9 mouse cellular contexts compared by ENCODE assay signal in genomic region chr5:112270764-112271541, GRCm38 (mm10). TPM values are rescaled to one million over a fixed set of nuclear protein-coding genes. Genes with fewer than 3 reads are reported as not detected.
DNase-seq lines count a peak whose midpoint lies in the region; ATAC-seq and TF ChIP-seq lines count a peak whose summit lies in the region.
"Had no signal": no experiment of that assay in that cellular context is flagged by ENCODE, and none has a peak within 500 bp of the region (broad histone marks: within the 10 kb centered on the region; RNA-seq: fewer than 3 reads in every experiment).

No protein-coding gene starts in this region.

- DNase-seq in cerebellum, postnatal 25 days, result peak; percentile 39 to 48
- no peak for DNase-seq in cerebellum, adult 9-10 months
- DNase-seq in CH12.LX (ENCODE audit: extremely low read depth), result peak; percentile 65
- DNase-seq in hindbrain, embryonic 14.5 days (ENCODE audit: low spot score), result peak; percentile 57
- DNase-seq in thymus, postnatal 25 days, result peak; percentile 64
- no peak for DNase-seq in adrenal gland, adult 2 months
- no peak for DNase-seq in urinary bladder, postnatal 25 days (ENCODE audit: low spot score)

- peaks cover 32 to 83% of the 10 kb centered on the region in 2 experiments for H3K4me1 ChIP-seq in CH12.LX (ENCODE audit: control insufficient read depth in 1 of 2, insufficient read depth in 2 of 2)
- H3K4me1 ChIP-seq in hindbrain, embryonic 14.5 days (replicated peaks; ENCODE audit: control insufficient read depth, insufficient read depth, low read length), result peaks cover 12% of the 10 kb centered on the region; the same call in 1 of the 2 replicates
- H3K4me1 ChIP-seq in midbrain, embryonic 16.5 days (ENCODE audit: control insufficient read depth, insufficient read depth, low read length), result peaks cover 15% of the 10 kb centered on the region

- TF ChIP-seq EP300 in CH12.LX (IDR thresholded peaks at IDR 0.05; ENCODE audit: low read length), result peak; percentile 57

- TF ChIP-seq POLR2A in CH12.LX (IDR thresholded peaks at IDR 0.05; ENCODE audit: low read depth, low read length), result no peak

- H3K9ac ChIP-seq in CH12.LX (ENCODE audit: insufficient read depth, low read depth), result no peak overlapping the region
- H3K9ac ChIP-seq in hindbrain, embryonic 14.5 days, result peak overlapping the region; percentile 48; the same call in 1 of the 2 replicates
- peak overlapping the region; percentile 38; the same call in 1 of the 2 replicates for H3K9ac ChIP-seq in midbrain, embryonic 16.5 days (ENCODE audit: low read depth, low read length)
- H3K9ac ChIP-seq: limb, embryonic 13.5 days had no signal

- no peak for TF ChIP-seq CTCF in CH12.LX (conservative IDR thresholded peaks at IDR 0.05 in 1 of 2, IDR thresholded peaks at IDR 0.05 in 1 of 2; ENCODE audit: low read depth in 2 of 2, low read length in 2 of 2)

- peak overlapping the region in 1 of 3 experiments; percentile 27 for H3K4me3 ChIP-seq in CH12.LX (replicated peaks in 1 of 3; ENCODE audit: low read depth in 2 of 3, low read length in 2 of 3, poor library complexity in 1 of 3)
- H3K4me3 ChIP-seq in hindbrain, embryonic 14.5 days (replicated peaks; ENCODE audit: low read length), result no peak overlapping the region
- H3K4me3 ChIP-seq in midbrain, embryonic 16.5 days (ENCODE audit: low read depth, low read length), result no peak overlapping the region
- H3K4me3 ChIP-seq: limb, embryonic 13.5 days had no signal

- no peaks in the 10 kb centered on the region for H3K36me3 ChIP-seq in CH12.LX (replicated peaks in 1 of 2; ENCODE audit: control insufficient read depth in 1 of 2, insufficient read depth in 1 of 2, low read length in 1 of 2)
- no peaks in the 10 kb centered on the region for H3K36me3 ChIP-seq in hindbrain, embryonic 14.5 days (replicated peaks; ENCODE audit: control insufficient read depth, insufficient read depth)
- no peaks in the 10 kb centered on the region for H3K36me3 ChIP-seq in midbrain, embryonic 16.5 days (ENCODE audit: control insufficient read depth, insufficient read depth, low read length)
- H3K36me3 ChIP-seq: limb, embryonic 13.5 days had no signal

- no peak for TF ChIP-seq RAD21 in CH12.LX (IDR thresholded peaks at IDR 0.05; ENCODE audit: low read depth, low read length)

- H3K27me3 ChIP-seq in CH12.LX (replicated peaks), result peaks cover 41% of the 10 kb centered on the region
- H3K27me3 ChIP-seq in hindbrain, embryonic 14.5 days (ENCODE audit: control insufficient read depth, insufficient read depth, low read length), result no peaks in the 10 kb centered on the region
- no peaks in the 10 kb centered on the region; the same call in 1 of the 2 replicates for H3K27me3 ChIP-seq in midbrain, embryonic 16.5 days (ENCODE audit: control insufficient read depth, insufficient read depth, low read depth, low read length)

- no peaks in the 10 kb centered on the region for H3K79me2 ChIP-seq in CH12.LX (replicated peaks; ENCODE audit: control insufficient read depth, extremely low read depth, insufficient read depth, poor library complexity, severe bottlenecking)

- H3K27ac ChIP-seq in CH12.LX (ENCODE audit: insufficient read depth, low read depth), result peak overlapping the region; percentile 10; the same call in 1 of the 2 replicates
- peak overlapping the region; percentile 44 for H3K27ac ChIP-seq in hindbrain, embryonic 14.5 days
- peak overlapping the region; percentile 74 for H3K27ac ChIP-seq in midbrain, embryonic 16.5 days (ENCODE audit: low read length)
- H3K27ac ChIP-seq: limb, embryonic 13.5 days had no signal

- no peaks in the 10 kb centered on the region for H3K9me3 ChIP-seq in CH12.LX (replicated peaks; ENCODE audit: low read length)
- no peaks in the 10 kb centered on the region for H3K9me3 ChIP-seq in hindbrain, embryonic 14.5 days (ENCODE audit: control insufficient read depth, low read length)
- no peaks in the 10 kb centered on the region for H3K9me3 ChIP-seq in midbrain, embryonic 16.5 days (replicated peaks; ENCODE audit: control insufficient read depth, low read length, poor library complexity, severe bottlenecking)
- H3K9me3 ChIP-seq: limb, embryonic 13.5 days had no signal

- in situ Hi-C loops in CH12.LX (cut with MboI; ENCODE audit: low pct_ligation_motif_present, low pct_unique_long_range_greater_than_20kb, low sequenced_read_pairs), result loop anchor here (10.0 kb wide), 1 partner anchor 54 kb away; the partner anchor contains the start of gene Tfip11

- WGBS in hindbrain, embryonic 14.5 days, result 21% methylated on average over 24 of the region's 24 CpGs
- 24% methylated on average over 24 of the region's 24 CpGs for WGBS in midbrain, embryonic 16.5 days

- dilution Hi-C loops in CH12.LX (cut with MboI; ENCODE audit: extremely low pct_ligation_motif_present, extremely low pct_unique_long_range_greater_than_20kb, low sequenced_read_pairs), result no loop called here

- 0 out of 2 replicates have a peak, but pooled peaks have one; percentile 55 for ATAC-seq in hindbrain, embryonic 14.5 days (ENCODE audit: low FRiP score)
- no peak for ATAC-seq in midbrain, embryonic 16.5 days

- H3K4me2 ChIP-seq in CH12.LX (ENCODE audit: insufficient read depth, low read depth, poor library complexity, severe bottlenecking), result peak overlapping the region; percentile 79
- peak overlapping the region; percentile 34 for H3K4me2 ChIP-seq in hindbrain, embryonic 14.5 days (replicated peaks)
- H3K4me2 ChIP-seq in midbrain, embryonic 16.5 days (ENCODE audit: low read length), result peak overlapping the region; percentile 31
- H3K4me2 ChIP-seq: limb, embryonic 13.5 days had no signal

TF ChIP-seq in CH12.LX, 34 proteins besides CTCF, POLR2A, EP300 and RAD21:
- TF ChIP-seq IRF4 (IDR thresholded peaks at IDR 0.05; ENCODE audit: low read depth, low read length) (peak; percentile 85), MAFK (IDR thresholded peaks at IDR 0.05; ENCODE audit: insufficient replicate concordance, low read length) (0 out of 2 replicates have a peak, but pooled peaks have one; percentile 33), SIN3A (IDR thresholded peaks at IDR 0.05; ENCODE audit: low read length) (peak; percentile 75), JUND (conservative IDR thresholded peaks at IDR 0.05; ENCODE audit: low read depth, low read length) (peak; percentile 71), SMC3 (IDR thresholded peaks at IDR 0.05; ENCODE audit: low read depth, low read length) (no peak), ETS1 (conservative IDR thresholded peaks at IDR 0.05; ENCODE audit: low read depth, low read length) (peak; percentile 31), ZKSCAN1 (IDR thresholded peaks at IDR 0.05; ENCODE audit: borderline replicate concordance, low read depth, low read length) (no peak), NELFE (IDR thresholded peaks at IDR 0.05; ENCODE audit: low read depth, low read length) (no peak), MYC (IDR thresholded peaks at IDR 0.05; ENCODE audit: low read depth, low read length) (peak; percentile 49; the same call in 1 of the 2 replicates), USF2 (conservative IDR thresholded peaks at IDR 0.05; ENCODE audit: low read depth, low read length) (no peak), JUN (IDR thresholded peaks at IDR 0.05; ENCODE audit: insufficient read depth, low read depth, low read length) (peak; percentile 54), TCF12 (IDR thresholded peaks at IDR 0.05; ENCODE audit: low read depth, low read length) (peak; percentile 94), BHLHE40 (IDR thresholded peaks at IDR 0.05; ENCODE audit: low read depth, low read length) (peak; percentile 63), CHD1 (IDR thresholded peaks at IDR 0.05; ENCODE audit: low read depth, low read length) (no peak), MXI1 (IDR thresholded peaks at IDR 0.05; ENCODE audit: low read depth, low read length) (peak; percentile 58; the same call in 1 of the 2 replicates), CHD2 (IDR thresholded peaks at IDR 0.05; ENCODE audit: low read length) (no peak)

RNA-seq across cellular contexts. Expression of gene Tpst2, which starts 5.5 kb away (rescaled TPM):
- total RNA-seq in CH12.LX (2012; rRNA removed), result 20.6 and 20.7 TPM in 2 replicates
- 12.6 and 13.3 TPM in 2 replicates for total RNA-seq in CH12.LX (2014; rRNA removed)
- 10.8 and 15.6 TPM in 2 replicates for polyA plus RNA-seq in CH12.LX (2012; ENCODE audit: insufficient read length, low read depth)
- 29.0 and 30.4 TPM in 2 replicates for polyA plus RNA-seq in hindbrain, embryonic 14.5 days (2014; fragmentation: Nextera tagmentation; extraction: Ambion mirVana)
- 26.2 and 34.5 TPM in 2 replicates for polyA plus RNA-seq in midbrain, embryonic 16.5 days (2015; fragmentation: Nextera tagmentation; extraction: Ambion mirVana)
- 100 to 1,000 TPM; 154 to 322 TPM for total RNA-seq in adrenal gland, adult 2 months (2021)
- polyA plus RNA-seq in adrenal gland, adult 2 months (2012; rRNA removed), result 222 and 270 TPM in 2 replicates

RNA-seq across cellular contexts. Expression of gene Crybb1, which starts 15.3 kb away (rescaled TPM):
- total RNA-seq in CH12.LX (2012; rRNA removed), result not detected in 2 replicates
- total RNA-seq in CH12.LX (2014; rRNA removed), result not detected in 2 replicates
- not detected in 2 replicates for polyA plus RNA-seq in CH12.LX (2012; ENCODE audit: insufficient read length, low read depth)
- 3.6 and 3.9 TPM in 2 replicates for polyA plus RNA-seq in hindbrain, embryonic 14.5 days (2014; fragmentation: Nextera tagmentation; extraction: Ambion mirVana)
- polyA plus RNA-seq in midbrain, embryonic 16.5 days (2015; fragmentation: Nextera tagmentation; extraction: Ambion mirVana), result 5.1 and 5.8 TPM in 2 replicates
- 1 to 10 TPM; 2.9 to 3.2 TPM for total RNA-seq in adrenal gland, adult 2 months (2021)
- 5.3 and 6.7 TPM in 2 replicates for polyA plus RNA-seq in adrenal gland, adult 2 months (2012; rRNA removed)

RNA-seq across cellular contexts. Expression of gene Cryba4, which starts 18.6 kb away (rescaled TPM):
- 0.25 TPM in 1 of 2 replicates, not detected in the other for total RNA-seq in CH12.LX (2012; rRNA removed)
- not detected in 2 replicates for total RNA-seq in CH12.LX (2014; rRNA removed)
- not detected in 2 replicates for polyA plus RNA-seq in CH12.LX (2012; ENCODE audit: insufficient read length, low read depth)
- 1.6 and 3.2 TPM in 2 replicates for polyA plus RNA-seq in hindbrain, embryonic 14.5 days (2014; fragmentation: Nextera tagmentation; extraction: Ambion mirVana)
- polyA plus RNA-seq in midbrain, embryonic 16.5 days (2015; fragmentation: Nextera tagmentation; extraction: Ambion mirVana), result 1.0 and 1.6 TPM in 2 replicates
- 10 to 100 TPM; 70.5 to 74.9 TPM for total RNA-seq in adrenal gland, adult 2 months (2021)
- 58.4 and 91.5 TPM in 2 replicates for polyA plus RNA-seq in adrenal gland, adult 2 months (2012; rRNA removed)

RNA-seq across cellular contexts. Expression of gene Tfip11, which starts 55.2 kb away (rescaled TPM):
- total RNA-seq in CH12.LX (2012; rRNA removed), result 23.8 and 29.0 TPM in 2 replicates
- total RNA-seq in CH12.LX (2014; rRNA removed), result 6.6 and 8.8 TPM in 2 replicates
- polyA plus RNA-seq in CH12.LX (2012; ENCODE audit: insufficient read length, low read depth), result 28.6 and 31.7 TPM in 2 replicates
- 24.9 and 26.4 TPM in 2 replicates for polyA plus RNA-seq in hindbrain, embryonic 14.5 days (2014; fragmentation: Nextera tagmentation; extraction: Ambion mirVana)
- 37.0 and 37.2 TPM in 2 replicates for polyA plus RNA-seq in midbrain, embryonic 16.5 days (2015; fragmentation: Nextera tagmentation; extraction: Ambion mirVana)
- total RNA-seq in adrenal gland, adult 2 months (2021), result 10 to 100 TPM; 30.3 to 38.7 TPM
- polyA plus RNA-seq in adrenal gland, adult 2 months (2012; rRNA removed), result 36.6 and 38.1 TPM in 2 replicates

Comparison
In these comparisons a context has a peak if more than half of its experiments do, and no peak if none do; other contexts are left out.
1. DNase-seq: peak in cerebellum, postnatal 25 days (2 of 2), CH12.LX (single experiment), hindbrain, embryonic 14.5 days (single experiment) and thymus, postnatal 25 days (single experiment); none in cerebellum, adult 9-10 months (single experiment), adrenal gland, adult 2 months (single experiment) and urinary bladder, postnatal 25 days (single experiment).
2. H3K27ac ChIP-seq: peak in every context shown above with its lines; median percentile 74 in midbrain, embryonic 16.5 days; 44 in hindbrain, embryonic 14.5 days; 10 in CH12.LX.
3. RNA of gene Cryba4, which starts 18.6 kb away (polyA plus RNA-seq): 58.4 to 91.5 TPM in adrenal gland, adult 2 months; 1.6 to 3.2 TPM in hindbrain, embryonic 14.5 days, 1.0 to 1.6 TPM in midbrain, embryonic 16.5 days and not detected in CH12.LX; every median in the first group is over 10 times any median in the second.
4. Peak in every context shown above with its lines, with median percentiles within 50 percentile points of each other: H3K4me2 ChIP-seq.